Mouse (Mus musculus): Measurements from ENCODE around the gene Yipf6. TPM values are rescaled to one million over a fixed set of nuclear protein-coding genes. Genes with fewer than 3 reads are reported as not detected.
"Not testable (repeated sequence)": the region's sequence is repeated elsewhere in the genome, so short reads cannot be mapped to it uniquely, and the experiment has no call there.

The Yipf6 gene
- polyA plus RNA-seq, 1 experiment from 2014 or later = 24.2 TPM

- no peaks in the 10 kb centered on the region for H3K9me3 ChIP-seq (ENCODE audit: control insufficient read depth, low read length)
- H3K4me2 ChIP-seq (ENCODE audit: low read depth, low read length, severe bottlenecking) = peak overlapping the region; percentile 57
- H3K36me3 ChIP-seq (ENCODE audit: control insufficient read depth, insufficient read depth, low read length) = no peaks in the 10 kb centered on the region
- no peaks in the 10 kb centered on the region for H3K4me1 ChIP-seq (replicated peaks; ENCODE audit: control insufficient read depth, insufficient read depth, low read length)
- WGBS = 25% methylated on average over 57 of the region's 57 CpGs
- no peaks in the 10 kb centered on the region for H3K27me3 ChIP-seq (ENCODE audit: control insufficient read depth, insufficient read depth, low read length)
- peak overlapping the region; percentile 73 for H3K9ac ChIP-seq (ENCODE audit: low read length)
- ATAC-seq (replicated peaks; ENCODE audit: low FRiP score) (peak; percentile 91), DNase-seq (ENCODE audit: low spot score) (peak; percentile 95)
- peak overlapping the region; percentile 49 for H3K4me3 ChIP-seq (ENCODE audit: low read depth, low read length)
- H3K27ac ChIP-seq (ENCODE audit: low read depth, low read length) = peak overlapping the region; percentile 81
These were observed 1.6 kb downstream of the Yipf6 start for GRCm38 (mm10) chrX:98937555-98938294.

- no peak; the same call in 1 of the 2 replicates for ATAC-seq (replicated peaks; ENCODE audit: low FRiP score)
- no peaks in the 10 kb centered on the region for H3K36me3 ChIP-seq (ENCODE audit: control insufficient read depth, insufficient read depth, low read length)
These were observed 17.8 kb downstream of the Yipf6 start for GRCm38 (mm10) chrX:98953941-98954340.

GRCm38 (mm10) chrX:98958287-98958686, 22.2 kb downstream of the Yipf6 start:
- no peak overlapping the region for H3K4me3 ChIP-seq (ENCODE audit: low read depth, low read length)
- H3K4me2 ChIP-seq (ENCODE audit: low read depth, low read length, severe bottlenecking) = no peak overlapping the region
- no peaks in the 10 kb centered on the region for H3K9me3 ChIP-seq (ENCODE audit: control insufficient read depth, low read length)
- H3K4me1 ChIP-seq (replicated peaks; ENCODE audit: control insufficient read depth, insufficient read depth, low read length) = no peaks in the 10 kb centered on the region
- ATAC-seq (replicated peaks; ENCODE audit: low FRiP score) (no peak), DNase-seq (ENCODE audit: low spot score) (no peak)
- no peak overlapping the region for H3K27ac ChIP-seq (ENCODE audit: low read depth, low read length)
- H3K36me3 ChIP-seq (ENCODE audit: control insufficient read depth, insufficient read depth, low read length) = no peaks in the 10 kb centered on the region
- H3K27me3 ChIP-seq (ENCODE audit: control insufficient read depth, insufficient read depth, low read length) = no peaks in the 10 kb centered on the region
- WGBS = 91% methylated on average over 9 of the region's 9 CpGs
- H3K9ac ChIP-seq (ENCODE audit: low read length) = no peak overlapping the region

More at GRCm38 (mm10) chrX:98953941-98954340, 17.8 kb downstream of the Yipf6 start:
- Histone ChIP-seq H3K27ac (ENCODE audit: low read depth, low read length) (no peak overlapping the region), H3K4me3 (ENCODE audit: low read depth, low read length) (no peak overlapping the region), H3K4me2 (ENCODE audit: low read depth, low read length, severe bottlenecking) (no peak overlapping the region), H3K4me1 (replicated peaks; ENCODE audit: control insufficient read depth, insufficient read depth, low read length) (no peaks in the 10 kb centered on the region), H3K9ac (ENCODE audit: low read length) (no peak overlapping the region), H3K27me3 (ENCODE audit: control insufficient read depth, insufficient read depth, low read length) (no peaks in the 10 kb centered on the region; the same call in 1 of the 2 replicates), H3K9me3 (ENCODE audit: control insufficient read depth, low read length) (no peaks in the 10 kb centered on the region)
- DNase-seq (ENCODE audit: low spot score) = peak; percentile 71
- 16% methylated on average over 6 of the region's 6 CpGs for WGBS

GRCm38 (mm10) chrX:98959050-98959449, 22.9 kb downstream of the Yipf6 start:
- H3K36me3 ChIP-seq (ENCODE audit: control insufficient read depth, insufficient read depth, low read length) = no peaks in the 10 kb centered on the region
- no peaks in the 10 kb centered on the region; the same call in 1 of the 2 replicates for H3K27me3 ChIP-seq (ENCODE audit: control insufficient read depth, insufficient read depth, low read length)
- no peak overlapping the region for H3K9ac ChIP-seq (ENCODE audit: low read length)
- no peak overlapping the region for H3K4me2 ChIP-seq (ENCODE audit: low read depth, low read length, severe bottlenecking)
- H3K9me3 ChIP-seq (ENCODE audit: control insufficient read depth, low read length) = no peaks in the 10 kb centered on the region
- no peaks in the 10 kb centered on the region for H3K4me1 ChIP-seq (replicated peaks; ENCODE audit: control insufficient read depth, insufficient read depth, low read length)
- no peak overlapping the region for H3K27ac ChIP-seq (ENCODE audit: low read depth, low read length)
- DNase-seq (ENCODE audit: low spot score) = no peak
- WGBS = 77% methylated on average over 4 of the region's 4 CpGs
- H3K4me3 ChIP-seq (ENCODE audit: low read depth, low read length) = no peak overlapping the region
- ATAC-seq (replicated peaks; ENCODE audit: low FRiP score) = no peak

GRCm38 (mm10) chrX:98963742-98964141, 27.6 kb downstream of the Yipf6 start:
- Histone ChIP-seq H3K4me1 (replicated peaks; ENCODE audit: control insufficient read depth, insufficient read depth, low read length) (no peaks in the 10 kb centered on the region), H3K27me3 (ENCODE audit: control insufficient read depth, insufficient read depth, low read length) (no peaks in the 10 kb centered on the region; the same call in 1 of the 2 replicates), H3K4me2 (ENCODE audit: low read depth, low read length, severe bottlenecking) (no peak overlapping the region), H3K36me3 (ENCODE audit: control insufficient read depth, insufficient read depth, low read length) (no peaks in the 10 kb centered on the region), H3K9me3 (ENCODE audit: control insufficient read depth, low read length) (no peaks in the 10 kb centered on the region), H3K27ac (ENCODE audit: low read depth, low read length) (no peak overlapping the region), H3K9ac (ENCODE audit: low read length) (no peak overlapping the region), H3K4me3 (ENCODE audit: low read depth, low read length) (no peak overlapping the region)
- DNase-seq (ENCODE audit: low spot score) (no peak), ATAC-seq (replicated peaks; ENCODE audit: low FRiP score) (no peak)

GRCm38 (mm10) chrX:98964513-98964912, 28.4 kb downstream of the Yipf6 start:
- H3K4me3 ChIP-seq (ENCODE audit: low read depth, low read length) = no peak overlapping the region
- no peaks in the 10 kb centered on the region for H3K4me1 ChIP-seq (replicated peaks; ENCODE audit: control insufficient read depth, insufficient read depth, low read length)
- DNase-seq (ENCODE audit: low spot score) (no peak), ATAC-seq (replicated peaks; ENCODE audit: low FRiP score) (no peak)
- H3K27me3 ChIP-seq (ENCODE audit: control insufficient read depth, insufficient read depth, low read length) = no peaks in the 10 kb centered on the region; the same call in 1 of the 2 replicates
- H3K4me2 ChIP-seq (ENCODE audit: low read depth, low read length, severe bottlenecking) = no peak overlapping the region
- no peak overlapping the region for H3K9ac ChIP-seq (ENCODE audit: low read length)
- H3K36me3 ChIP-seq (ENCODE audit: control insufficient read depth, insufficient read depth, low read length) = no peaks in the 10 kb centered on the region
- no peak overlapping the region for H3K27ac ChIP-seq (ENCODE audit: low read depth, low read length)
- no peaks in the 10 kb centered on the region for H3K9me3 ChIP-seq (ENCODE audit: control insufficient read depth, low read length)

- H3K4me3 ChIP-seq (ENCODE audit: low read depth, low read length); H3K27ac ChIP-seq (ENCODE audit: low read depth, low read length); H3K9me3 ChIP-seq (ENCODE audit: control insufficient read depth, low read length); H3K4me2 ChIP-seq (ENCODE audit: low read depth, low read length, severe bottlenecking); H3K4me1 ChIP-seq (replicated peaks; ENCODE audit: control insufficient read depth, insufficient read depth, low read length); DNase-seq (ENCODE audit: low spot score); H3K27me3 ChIP-seq (ENCODE audit: control insufficient read depth, insufficient read depth, low read length); ATAC-seq (replicated peaks; ENCODE audit: low FRiP score); H3K36me3 ChIP-seq (ENCODE audit: control insufficient read depth, insufficient read depth, low read length); H3K9ac ChIP-seq (ENCODE audit: low read length): not testable (repeated sequence)
- 50% methylated on average over 5 of the region's 5 CpGs for WGBS
These were observed 50.5 kb downstream of the Yipf6 start for GRCm38 (mm10) chrX:98986611-98987010.

- 31% methylated on average over 6 of the region's 6 CpGs for WGBS
- no peak overlapping the region for H3K27ac ChIP-seq (ENCODE audit: low read depth, low read length)
- no peaks in the 10 kb centered on the region for H3K9me3 ChIP-seq (ENCODE audit: control insufficient read depth, low read length)
- ATAC-seq (replicated peaks; ENCODE audit: low FRiP score) (no peak; the same call in 1 of the 2 replicates), DNase-seq (ENCODE audit: low spot score) (peak; percentile 74)
- H3K4me3 ChIP-seq (ENCODE audit: low read depth, low read length) = no peak overlapping the region
- no peak overlapping the region for H3K4me2 ChIP-seq (ENCODE audit: low read depth, low read length, severe bottlenecking)
- H3K9ac ChIP-seq (ENCODE audit: low read length) = no peak overlapping the region
- H3K27me3 ChIP-seq (ENCODE audit: control insufficient read depth, insufficient read depth, low read length) = no peaks in the 10 kb centered on the region; the same call in 1 of the 2 replicates
- no peaks in the 10 kb centered on the region for H3K36me3 ChIP-seq (ENCODE audit: control insufficient read depth, insufficient read depth, low read length)
- no peaks in the 10 kb centered on the region for H3K4me1 ChIP-seq (replicated peaks; ENCODE audit: control insufficient read depth, insufficient read depth, low read length)
These were observed 53.5 kb downstream of the Yipf6 start for GRCm38 (mm10) chrX:98989574-98989973.
